Mouse (Mus musculus) embryonic fibroblast, embryonic 13.5 days (primary cell): ENCODE results near the gene Scn5a. TPM values are rescaled to one million over a fixed set of nuclear protein-coding genes. Genes with fewer than 3 reads are reported as not detected.

Experiments used
- H3K27ac ChIP-seq: 2 replicates; pipeline ENCODE4 v1.5.1; 2012; ENCODE audit warnings: low read length, control low read depth, inconsistent platforms; ENCODE audit not compliant: insufficient read depth
- H3K4me1 ChIP-seq: 2 replicates; pipeline ENCODE4 v1.6.1; 2011; ENCODE audit warnings: low read length; ENCODE audit not compliant: control insufficient read depth, insufficient read depth
- H3K4me3 ChIP-seq: 2 replicates; pipeline ENCODE4 v1.5.1; 2011; ENCODE audit warnings: mild to moderate bottlenecking, control low read depth, low read length; ENCODE audit not compliant: insufficient read depth
- CTCF ChIP-seq: IDR thresholded peaks from 2 replicates; pipeline ENCODE4 v1.5.1; 2011; ENCODE audit warnings: mild to moderate bottlenecking, control low read depth, low read length, moderate library complexity, borderline replicate concordance; ENCODE audit not compliant: insufficient read depth
- POLR2A ChIP-seq: IDR thresholded peaks from 2 replicates; pipeline ENCODE4 v1.6.1; 2011; ENCODE audit warnings: low read depth, mild to moderate bottlenecking, control low read depth, low read length, moderate library complexity
- polyA plus RNA-seq: library from polyadenylated mRNA; stranded (reverse); fragments of >200 nt; gene quantifications from 2 replicates; pipeline ENCODE4 v1.2.4, GENCODE M21; 2011; ENCODE audit warnings: low read depth; ENCODE audit not compliant: missing spikeins, insufficient read length

Gene Scn5a
- polyA plus RNA-seq, 1 experiment, result not detected

DNA sequence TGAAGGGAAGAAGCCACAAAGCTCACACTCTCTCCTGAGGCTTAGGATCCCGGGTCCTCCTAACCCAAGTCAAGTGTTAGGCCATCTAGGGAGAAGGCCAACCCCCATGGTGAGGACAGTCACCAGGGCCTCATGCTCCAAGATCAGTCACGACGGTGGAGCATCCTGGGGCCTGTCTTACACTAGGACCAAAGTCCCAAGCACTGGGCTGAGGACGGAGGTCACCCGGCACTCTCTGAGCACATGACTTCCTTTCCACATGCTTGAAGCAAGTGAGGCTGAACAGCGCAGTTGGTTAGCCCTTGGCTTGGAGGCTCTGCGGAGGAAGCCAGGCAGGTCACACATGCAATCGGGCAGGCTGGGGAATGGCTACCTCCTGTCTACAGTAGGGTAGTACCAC lies 63.8 kb downstream of the Scn5a start:
- no peak for TF ChIP-seq POLR2A
- no peak for TF ChIP-seq CTCF

DNA sequence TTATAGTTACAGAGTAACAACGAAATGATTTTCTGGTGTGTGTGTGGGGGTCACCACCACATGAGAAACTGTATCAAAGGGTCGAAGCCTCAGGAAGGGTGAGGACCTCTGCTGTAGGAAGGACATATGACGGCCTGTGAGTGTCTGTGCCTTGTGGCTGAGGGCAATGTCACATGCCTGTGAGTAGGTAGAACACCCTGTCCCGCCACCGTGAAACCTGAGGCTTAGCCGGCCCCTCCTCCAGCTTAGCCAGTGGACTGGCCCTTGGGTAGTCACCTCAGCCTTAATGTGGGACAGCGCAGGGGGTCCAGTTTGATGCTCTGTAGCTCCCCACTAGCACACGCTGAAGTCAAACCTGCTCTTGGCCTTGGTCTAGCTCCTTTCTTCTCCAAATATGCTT lies 65.0 kb downstream of the Scn5a start:
- Histone ChIP-seq H3K4me3 (no peak overlapping the region), H3K4me1 (no peaks in the 10 kb centered on the region), H3K27ac (no peak overlapping the region)
- TF ChIP-seq POLR2A (no peak), CTCF (no peak)

More for the DNA sequence above, 63.8 kb downstream of the Scn5a start:
- no peak overlapping the region for H3K27ac ChIP-seq
- no peak overlapping the region for H3K4me3 ChIP-seq
- no peaks in the 10 kb centered on the region for H3K4me1 ChIP-seq

DNA sequence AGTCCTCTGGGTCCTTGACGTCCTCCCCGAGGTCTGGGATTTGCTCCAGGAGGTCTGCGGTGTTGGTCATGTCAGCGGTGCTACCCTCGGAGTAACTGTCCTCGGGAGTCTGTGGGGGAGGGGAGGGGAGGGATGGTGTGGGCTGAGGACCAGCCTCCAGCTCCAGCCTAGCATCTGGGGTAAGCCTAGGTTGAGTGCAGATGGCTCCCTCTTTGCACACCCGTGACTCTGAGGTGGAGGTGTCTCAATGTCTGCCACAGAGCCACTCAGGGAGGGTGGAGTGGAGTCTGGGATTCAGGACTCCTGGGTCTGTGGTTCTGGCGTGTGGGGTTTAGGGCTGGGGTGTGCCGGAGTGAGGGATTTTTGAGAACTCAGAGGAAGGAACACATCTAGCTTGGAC lies 65.8 kb downstream of the Scn5a start:
- TF ChIP-seq CTCF, result no peak
- TF ChIP-seq POLR2A, result no peak

DNA sequence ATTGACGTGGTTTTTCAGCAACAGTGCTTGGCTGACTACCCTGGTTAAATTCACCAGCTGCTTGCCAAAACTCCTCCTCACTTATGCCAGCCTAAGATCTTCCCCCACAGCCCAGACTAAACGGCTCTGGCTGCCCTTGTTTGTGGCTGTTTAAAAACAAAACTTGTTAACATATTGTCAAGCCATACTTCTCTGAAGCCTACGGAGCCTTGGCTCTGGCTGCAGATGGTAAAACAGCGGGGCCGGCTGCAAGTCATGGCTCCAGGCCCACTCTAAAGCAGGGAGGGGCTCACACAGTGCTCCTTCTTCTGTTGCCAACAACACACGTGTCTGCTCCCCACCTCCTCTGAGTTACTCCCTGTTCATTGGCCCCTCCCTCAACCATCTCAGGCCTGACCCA lies 67.9 kb downstream of the Scn5a start:
- Histone ChIP-seq H3K4me1 (no peaks in the 10 kb centered on the region), H3K4me3 (no peak overlapping the region), H3K27ac (no peak overlapping the region)
- TF ChIP-seq POLR2A (no peak), CTCF (no peak)

More for the DNA sequence above, 65.8 kb downstream of the Scn5a start:
- H3K4me3 ChIP-seq, result no peak overlapping the region
- H3K4me1 ChIP-seq, result no peaks in the 10 kb centered on the region
- H3K27ac ChIP-seq, result no peak overlapping the region

DNA sequence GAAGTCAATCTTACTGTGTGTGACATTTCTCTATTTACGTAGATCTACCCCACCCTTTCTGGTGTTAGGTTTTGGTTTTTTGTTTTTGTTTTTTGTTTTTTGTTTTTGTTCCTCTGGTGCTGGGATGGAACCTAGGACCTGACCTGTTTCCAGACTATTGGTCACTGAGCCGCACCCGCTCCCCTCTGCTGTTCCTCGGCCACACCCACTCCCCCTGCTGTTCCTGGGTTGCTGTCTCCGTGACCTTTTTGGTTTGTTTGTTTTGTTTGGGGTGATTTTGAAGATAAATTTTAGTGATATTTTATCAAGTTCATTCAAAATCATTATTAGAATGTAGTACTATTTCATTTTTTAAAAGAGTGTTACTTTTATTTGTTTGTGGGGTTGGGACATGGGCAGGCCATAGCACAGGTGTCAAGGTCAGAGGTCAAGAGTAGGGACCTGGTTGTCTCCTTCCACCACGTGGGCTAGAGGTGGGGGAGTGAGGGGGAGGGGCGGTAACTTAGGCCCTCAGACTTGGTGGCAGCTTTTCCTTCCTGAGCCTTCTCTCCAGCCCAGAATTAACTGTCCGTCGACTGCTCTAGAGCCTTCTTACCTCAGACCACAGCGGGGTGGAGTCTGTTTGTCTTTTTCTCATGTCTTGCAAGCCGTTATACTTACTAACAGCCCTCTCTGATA lies 73.7 kb downstream of the Scn5a start:
- no peaks in the 10 kb centered on the region for H3K4me1 ChIP-seq
- H3K4me3 ChIP-seq, result no peak overlapping the region

DNA sequence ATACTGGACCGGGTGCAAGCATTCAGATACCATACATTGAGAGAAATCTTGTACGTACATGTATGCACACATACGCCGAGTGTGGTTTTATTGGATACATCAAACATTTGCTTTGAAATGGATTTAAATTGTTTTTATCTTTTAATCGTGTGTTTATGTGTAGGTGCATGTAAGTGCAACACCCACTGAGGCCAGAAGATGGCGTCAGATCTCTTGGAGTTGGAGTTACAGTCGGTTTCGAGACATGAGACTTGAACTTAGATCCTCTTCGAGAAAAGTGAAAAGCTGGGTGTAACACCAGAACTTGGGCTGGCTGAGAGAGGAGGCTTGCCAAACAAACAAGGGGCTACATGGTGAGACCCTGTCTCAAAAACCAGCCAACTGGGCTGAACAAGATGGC lies 75.2 kb downstream of the Scn5a start:
- no peak overlapping the region for H3K4me3 ChIP-seq
- TF ChIP-seq CTCF, result no peak
- TF ChIP-seq POLR2A, result no peak
- no peaks in the 10 kb centered on the region for H3K4me1 ChIP-seq
- H3K27ac ChIP-seq, result no peak overlapping the region

More for the DNA sequence above, 73.7 kb downstream of the Scn5a start:
- TF ChIP-seq POLR2A (no peak), CTCF (no peak)
- H3K27ac ChIP-seq, result no peak overlapping the region

DNA sequence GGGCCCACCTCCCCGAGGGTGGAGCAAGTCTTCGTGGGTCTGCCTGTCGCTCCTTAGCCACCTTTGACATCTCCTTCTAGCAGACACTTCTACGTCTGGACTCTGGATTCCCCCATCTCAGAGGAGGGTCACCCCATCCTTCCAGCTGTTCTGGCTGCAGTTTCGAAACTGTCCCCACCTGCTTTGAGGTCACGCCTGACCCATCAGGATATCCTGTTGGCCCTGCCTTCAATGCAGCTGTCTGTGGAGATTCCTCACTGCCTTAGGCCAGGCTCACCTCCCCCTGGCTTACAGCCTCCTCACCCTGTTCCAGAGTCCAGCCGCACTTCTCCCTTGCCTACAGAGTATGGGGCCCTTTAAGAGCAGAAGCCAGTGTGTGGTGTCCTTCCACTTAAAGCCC lies 79.9 kb downstream of the Scn5a start:
- H3K4me1 ChIP-seq, result no peaks in the 10 kb centered on the region
- no peak overlapping the region for H3K27ac ChIP-seq
- H3K4me3 ChIP-seq, result no peak overlapping the region
- no peak for TF ChIP-seq POLR2A
- no peak for TF ChIP-seq CTCF

DNA sequence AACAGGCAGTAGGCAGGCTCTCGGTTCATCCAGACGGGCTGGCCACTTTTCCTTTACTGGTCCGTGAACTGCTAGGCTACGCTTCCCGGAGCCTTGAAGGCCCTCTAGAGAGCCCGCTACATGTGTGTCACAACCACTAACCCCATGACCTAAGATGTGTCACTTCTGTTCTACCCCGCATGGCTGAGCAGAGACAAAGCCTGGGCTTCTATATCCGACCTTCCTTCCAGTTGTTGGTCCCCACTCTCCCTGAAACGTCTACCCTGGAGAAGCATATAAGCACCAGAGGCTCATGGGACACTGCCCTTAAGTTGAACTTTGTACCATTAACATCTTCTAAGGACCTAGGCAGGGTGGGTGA lies 80.6 kb downstream of the Scn5a start:
- TF ChIP-seq CTCF, result no peak
- H3K27ac ChIP-seq, result no peak overlapping the region
- no peak overlapping the region for H3K4me3 ChIP-seq
- no peaks in the 10 kb centered on the region for H3K4me1 ChIP-seq

DNA sequence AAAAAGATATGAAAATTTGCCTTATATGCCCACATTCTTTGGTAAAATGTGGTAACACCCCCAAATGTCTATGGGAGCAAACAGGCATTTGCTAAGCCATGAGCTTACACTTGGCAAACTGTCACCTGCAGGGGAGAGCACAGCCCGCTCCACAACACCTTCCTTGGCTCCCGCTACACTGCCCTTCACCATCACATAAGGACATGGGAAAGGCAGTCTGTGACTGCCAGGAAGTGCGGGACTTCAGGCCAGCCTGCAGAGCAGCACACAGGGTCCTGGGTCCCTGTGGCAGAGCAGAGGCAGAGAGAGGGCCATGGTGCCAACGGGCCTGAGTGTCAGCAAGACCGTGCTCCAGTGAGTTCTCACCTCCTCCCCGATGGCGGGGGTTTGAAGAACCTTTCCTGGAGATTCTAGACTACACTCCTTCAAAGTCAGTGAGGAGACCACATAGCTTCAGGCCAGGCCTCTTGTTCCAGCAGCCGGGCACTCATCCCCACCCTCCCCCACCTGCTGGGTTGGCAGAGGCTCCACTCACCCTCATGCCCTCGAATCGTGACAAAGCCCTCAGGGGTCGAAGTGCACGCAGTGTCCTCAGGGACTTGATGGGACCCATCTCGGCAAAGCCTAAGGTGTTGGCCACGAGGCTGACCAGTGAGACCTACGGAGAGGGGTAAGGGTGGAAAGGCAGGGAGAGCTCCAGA lies 81.1 kb downstream of the Scn5a start:
- no peaks in the 10 kb centered on the region for H3K4me1 ChIP-seq
- no peak overlapping the region for H3K27ac ChIP-seq
- TF ChIP-seq CTCF (no peak), POLR2A (no peak)
- H3K4me3 ChIP-seq, result no peak overlapping the region

DNA sequence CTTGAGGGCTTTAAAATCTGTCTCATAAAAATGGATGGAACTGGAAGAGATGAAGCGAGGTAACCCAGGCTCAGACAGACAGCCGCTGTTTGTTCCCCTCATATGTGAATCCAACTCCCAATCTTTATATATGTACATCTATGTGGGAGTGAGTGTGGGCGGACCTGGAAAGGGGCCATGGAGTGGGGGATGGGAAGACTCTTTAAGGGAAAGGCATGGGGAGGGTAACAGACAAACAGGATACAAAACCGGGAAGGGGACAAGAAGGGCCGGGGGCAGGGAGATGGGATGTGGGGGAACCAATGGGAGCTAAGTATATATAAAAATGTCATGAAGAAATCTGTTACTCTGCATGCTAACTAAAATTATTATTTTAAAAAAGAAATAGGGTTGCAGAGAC lies 81.9 kb downstream of the Scn5a start:
- Histone ChIP-seq H3K4me1 (no peaks in the 10 kb centered on the region), H3K27ac (no peak overlapping the region), H3K4me3 (no peak overlapping the region)
- TF ChIP-seq CTCF (no peak), POLR2A (no peak)

DNA sequence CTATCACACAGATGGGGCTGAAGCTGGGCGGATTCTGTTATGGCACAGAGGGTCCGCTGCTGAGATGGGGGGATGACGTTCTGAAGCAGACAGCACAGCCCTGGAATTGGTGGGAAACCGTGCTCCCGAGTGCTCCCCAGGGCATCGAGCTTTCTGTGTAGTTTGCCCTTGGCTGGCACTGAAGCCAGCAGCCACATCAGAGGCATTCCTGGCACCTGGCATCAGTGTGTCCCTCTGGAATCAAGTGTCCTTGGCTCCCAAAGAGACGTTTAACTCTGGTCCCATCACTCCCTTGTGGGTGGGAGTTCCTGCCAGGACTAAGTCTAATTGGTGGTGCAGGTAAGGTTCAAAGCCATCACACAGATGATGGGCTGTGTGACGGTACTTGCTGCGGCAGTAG lies 82.5 kb downstream of the Scn5a start:
- TF ChIP-seq POLR2A (no peak), CTCF (no peak)
- Histone ChIP-seq H3K4me3 (no peak overlapping the region), H3K4me1 (no peaks in the 10 kb centered on the region), H3K27ac (no peak overlapping the region)
